Mouse (Mus musculus) cerebellum, adult 2 months (tissue): ENCODE measurements around the gene Dnah1. TPM values are rescaled to one million over a fixed set of nuclear protein-coding genes. Genes with fewer than 3 reads are reported as not detected.

ENCODE experiments used
- DNase-seq, 2 experiments: peaks; one replicate each; pipeline ENCODE4 v3.0.0; 2021
- H3K27ac ChIP-seq: fragments of 200-500 bp; 2 replicates; pipeline ENCODE4 v1.5.1; 2012; ENCODE audit warnings: low read length, control low read depth, inconsistent platforms; ENCODE audit not compliant: insufficient read depth
- H3K27me3 ChIP-seq: fragments of 200-500 bp; 2 replicates; pipeline ENCODE4 v1.6.1; 2012; ENCODE audit warnings: inconsistent platforms, mild to moderate bottlenecking, low read length, moderate library complexity; ENCODE audit not compliant: control insufficient read depth, insufficient read depth
- H3K4me1 ChIP-seq: fragments of 200-500 bp; 2 replicates; pipeline ENCODE4 v1.6.1; 2011; ENCODE audit warnings: low read length; ENCODE audit not compliant: control insufficient read depth, insufficient read depth
- H3K4me3 ChIP-seq: fragments of 200-500 bp; replicated peaks from 2 replicates; pipeline ENCODE3; 2011; ENCODE audit warnings: mild to moderate bottlenecking, low read depth, low read length, control low read depth; ENCODE audit not compliant: insufficient read depth
- CTCF ChIP-seq: fragments of 200-500 bp; IDR thresholded peaks from 2 replicates; pipeline ENCODE4 v1.5.1; 2011; ENCODE audit warnings: low read depth, mild to moderate bottlenecking, control low read depth, low read length, moderate library complexity, borderline replicate concordance; ENCODE audit not compliant: insufficient read depth
- POLR2A ChIP-seq: fragments of 200-500 bp; IDR thresholded peaks from 2 replicates; pipeline ENCODE4 v1.6.1; 2011; ENCODE audit warnings: low read length, control low read depth, borderline replicate concordance; ENCODE audit not compliant: insufficient read depth
- WGBS: fragments of 180-500 bp; shearing (Covaris S2); methylation state at CpG from one replicate; pipeline ENCODE4 v1.1.7; 2018; 5-methylcytosine and 5-hydroxymethylcytosine counted together
- polyA plus RNA-seq: library from polyadenylated mRNA; depleted of rRNA; stranded (reverse); fragments of >200 nt; gene quantifications from 2 replicates; pipeline ENCODE4 v1.2.3, GENCODE M21; 2012

Gene Dnah1
- polyA plus RNA-seq, 1 experiment, result 1.3 TPM

- 26% methylated on average over 3 of the region's 3 CpGs for WGBS
- Histone ChIP-seq H3K27me3 (no peaks in the 10 kb centered on the region), H3K27ac (no peak overlapping the region), H3K4me3 (no peak overlapping the region), H3K4me1 (no peaks in the 10 kb centered on the region)
- TF ChIP-seq POLR2A, result no peak
- TF ChIP-seq CTCF, result no peak
- no peak for DNase-seq
These were observed 10.5 kb downstream of the Dnah1 start for GRCm38 (mm10) chr14:31313192-31313591.

GRCm38 (mm10) chr14:31285728-31286127, 38.0 kb downstream of the Dnah1 start:
- Histone ChIP-seq H3K4me1 (no peaks in the 10 kb centered on the region), H3K27me3 (no peaks in the 10 kb centered on the region), H3K4me3 (no peak overlapping the region), H3K27ac (no peak overlapping the region)
- WGBS, result 90% methylated on average over 8 of the region's 8 CpGs
- no peak for TF ChIP-seq POLR2A
- no peak for TF ChIP-seq CTCF
- no peak for DNase-seq

- 25% methylated on average over 7 of the region's 7 CpGs for WGBS
- TF ChIP-seq POLR2A (no peak), CTCF (peak; percentile 87)
- Histone ChIP-seq H3K27ac (no peak overlapping the region), H3K27me3 (no peaks in the 10 kb centered on the region), H3K4me3 (no peak overlapping the region), H3K4me1 (no peaks in the 10 kb centered on the region)
- DNase-seq, result peak; percentile 58 to 79
These were observed 51.5 kb downstream of the Dnah1 start for GRCm38 (mm10) chr14:31272164-31272563.

GRCm38 (mm10) chr14:31271121-31271520, 52.6 kb downstream of the Dnah1 start:
- no peak overlapping the region for H3K4me3 ChIP-seq
- no peaks in the 10 kb centered on the region for H3K27me3 ChIP-seq
- WGBS, result 94% methylated on average over 6 of the region's 6 CpGs
- no peak for TF ChIP-seq CTCF
- no peak for TF ChIP-seq POLR2A
- H3K4me1 ChIP-seq, result no peaks in the 10 kb centered on the region
- no peak for DNase-seq
- H3K27ac ChIP-seq, result no peak overlapping the region

GRCm38 (mm10) chr14:31269456-31270100, 54.1 kb downstream of the Dnah1 start:
- TF ChIP-seq POLR2A (no peak), CTCF (no peak)
- no peak for DNase-seq
- H3K27ac ChIP-seq, result no peak overlapping the region
- no peaks in the 10 kb centered on the region for H3K4me1 ChIP-seq
- WGBS, result 19% methylated on average over 28 of the region's 28 CpGs
- no peaks in the 10 kb centered on the region for H3K27me3 ChIP-seq
- no peak overlapping the region for H3K4me3 ChIP-seq

- H3K4me3 ChIP-seq, result no peak overlapping the region
- 33% methylated on average over 9 of the region's 9 CpGs for WGBS
- H3K27me3 ChIP-seq, result no peaks in the 10 kb centered on the region
- no peaks in the 10 kb centered on the region for H3K4me1 ChIP-seq
- no peak for DNase-seq
- TF ChIP-seq CTCF (no peak), POLR2A (no peak)
- H3K27ac ChIP-seq, result no peak overlapping the region
These were observed 55.2 kb downstream of the Dnah1 start for GRCm38 (mm10) chr14:31268301-31269001.

GRCm38 (mm10) chr14:31267649-31268048, 56.0 kb downstream of the Dnah1 start:
- no peaks in the 10 kb centered on the region for H3K27me3 ChIP-seq
- TF ChIP-seq CTCF (no peak), POLR2A (no peak)
- no peak for DNase-seq
- WGBS, result 90% methylated on average over 11 of the region's 11 CpGs
- H3K27ac ChIP-seq, result no peak overlapping the region
- no peak overlapping the region for H3K4me3 ChIP-seq
- H3K4me1 ChIP-seq, result no peaks in the 10 kb centered on the region

- Histone ChIP-seq H3K27me3 (no peaks in the 10 kb centered on the region), H3K4me1 (no peaks in the 10 kb centered on the region), H3K27ac (no peak overlapping the region), H3K4me3 (no peak overlapping the region)
- DNase-seq, result no peak
- TF ChIP-seq CTCF, result no peak
- TF ChIP-seq POLR2A, result no peak
- WGBS, result 90% methylated on average over 9 of the region's 9 CpGs
These were observed 62.8 kb downstream of the Dnah1 start for GRCm38 (mm10) chr14:31260932-31261331.
